Mouse (Mus musculus): ENCODE measurements around the gene Dnajb13. TPM values are rescaled to one million over a fixed set of nuclear protein-coding genes. Genes with fewer than 3 reads are reported as not detected.

The Dnajb13 gene
- not detected for polyA plus RNA-seq (2015; fragmentation: Illumina TruSeq; extraction: RNeasy Lipid Tissue Mini Kit (QIAGEN cat#74804); ENCODE audit: insufficient read depth, low read depth, low replicate concordance)

GRCm38 (mm10) chr7:100514573-100514972 lies at the start of gene Dnajb13:
TSS of gene Dnajb13 (minus strand) at chr7:100514960.

GRCm38 (mm10) chr7:100536804-100537518 lies 22.2 kb upstream of the Dnajb13 start, which contains the start of gene Coa4:
TSS of gene Coa4 (plus strand) at chr7:100537071.

GRCm38 (mm10) chr7:100493117-100493483 lies 21.7 kb downstream of the Dnajb13 start, which contains the start of gene Ucp2:
TSS of gene Ucp2 (plus strand) at chr7:100493337.

GRCm38 (mm10) chr7:100472777-100473176 lies 42.0 kb downstream of the Dnajb13 start, which contains the start of gene Ucp3:
TSS of gene Ucp3 (plus strand) at chr7:100472990.

Other genes starting within 250 kb of the Dnajb13 start
- not detected for gene P4ha3, start 229.4 kb downstream of the Dnajb13 start, polyA plus RNA-seq (2015; fragmentation: Illumina TruSeq; extraction: RNeasy Lipid Tissue Mini Kit (QIAGEN cat#74804); ENCODE audit: insufficient read depth, low read depth, low replicate concordance)
- 6.6 TPM for gene C2cd3, start 142.7 kb downstream of the Dnajb13 start, polyA plus RNA-seq (2015; fragmentation: Illumina TruSeq; extraction: RNeasy Lipid Tissue Mini Kit (QIAGEN cat#74804); ENCODE audit: insufficient read depth, low read depth, low replicate concordance)
- gene Ppme1, start 142.7 kb downstream of the Dnajb13 start, polyA plus RNA-seq (2015; fragmentation: Illumina TruSeq; extraction: RNeasy Lipid Tissue Mini Kit (QIAGEN cat#74804); ENCODE audit: insufficient read depth, low read depth, low replicate concordance), result 8.5 TPM
- 0.66 TPM for gene Ucp3, start 42.0 kb downstream of the Dnajb13 start, polyA plus RNA-seq (2015; fragmentation: Illumina TruSeq; extraction: RNeasy Lipid Tissue Mini Kit (QIAGEN cat#74804); ENCODE audit: insufficient read depth, low read depth, low replicate concordance)
- 43.7 TPM for gene Ucp2, start 21.6 kb downstream of the Dnajb13 start, polyA plus RNA-seq (2015; fragmentation: Illumina TruSeq; extraction: RNeasy Lipid Tissue Mini Kit (QIAGEN cat#74804); ENCODE audit: insufficient read depth, low read depth, low replicate concordance)
- 2.9 TPM for gene Coa4, start 22.1 kb upstream of the Dnajb13 start, polyA plus RNA-seq (2015; fragmentation: Illumina TruSeq; extraction: RNeasy Lipid Tissue Mini Kit (QIAGEN cat#74804); ENCODE audit: insufficient read depth, low read depth, low replicate concordance)
- gene Rab6a, start 92.5 kb upstream of the Dnajb13 start, polyA plus RNA-seq (2015; fragmentation: Illumina TruSeq; extraction: RNeasy Lipid Tissue Mini Kit (QIAGEN cat#74804); ENCODE audit: insufficient read depth, low read depth, low replicate concordance), result 14.5 TPM
- 15.5 TPM for gene Mrpl48, start 93.3 kb upstream of the Dnajb13 start, polyA plus RNA-seq (2015; fragmentation: Illumina TruSeq; extraction: RNeasy Lipid Tissue Mini Kit (QIAGEN cat#74804); ENCODE audit: insufficient read depth, low read depth, low replicate concordance)
- 9.3 TPM for gene Plekhb1, start 147.5 kb upstream of the Dnajb13 start, polyA plus RNA-seq (2015; fragmentation: Illumina TruSeq; extraction: RNeasy Lipid Tissue Mini Kit (QIAGEN cat#74804); ENCODE audit: insufficient read depth, low read depth, low replicate concordance)
- gene Fam168a, start 191.7 kb upstream of the Dnajb13 start, polyA plus RNA-seq (2015; fragmentation: Illumina TruSeq; extraction: RNeasy Lipid Tissue Mini Kit (QIAGEN cat#74804); ENCODE audit: insufficient read depth, low read depth, low replicate concordance), result 4.1 TPM

Data from pancreas, adult 10 weeks (tissue).